Mouse (Mus musculus) splenic B cell, adult 2 months (primary cell): ENCODE results near the gene Hid1.

ENCODE experiments used
- DNase-seq: peaks from one replicate; pipeline ENCODE4 v3.0.0-alpha.2; 2011; ENCODE audit warnings: low read depth, low spot score
- H3K27me3 ChIP-seq: 2 replicates; pipeline ENCODE4 v1.6.1; 2012; ENCODE audit warnings: mild to moderate bottlenecking, low read length, moderate library complexity, mixed read lengths; ENCODE audit not compliant: control insufficient read depth, poor library complexity, insufficient read depth, severe bottlenecking
- H3K36me3 ChIP-seq: 2 replicates; pipeline ENCODE4 v1.6.1; 2012; ENCODE audit warnings: mild to moderate bottlenecking, low read length, moderate library complexity, mixed read lengths; ENCODE audit not compliant: control insufficient read depth, poor library complexity, insufficient read depth, severe bottlenecking

Hid1 gene

DNA sequence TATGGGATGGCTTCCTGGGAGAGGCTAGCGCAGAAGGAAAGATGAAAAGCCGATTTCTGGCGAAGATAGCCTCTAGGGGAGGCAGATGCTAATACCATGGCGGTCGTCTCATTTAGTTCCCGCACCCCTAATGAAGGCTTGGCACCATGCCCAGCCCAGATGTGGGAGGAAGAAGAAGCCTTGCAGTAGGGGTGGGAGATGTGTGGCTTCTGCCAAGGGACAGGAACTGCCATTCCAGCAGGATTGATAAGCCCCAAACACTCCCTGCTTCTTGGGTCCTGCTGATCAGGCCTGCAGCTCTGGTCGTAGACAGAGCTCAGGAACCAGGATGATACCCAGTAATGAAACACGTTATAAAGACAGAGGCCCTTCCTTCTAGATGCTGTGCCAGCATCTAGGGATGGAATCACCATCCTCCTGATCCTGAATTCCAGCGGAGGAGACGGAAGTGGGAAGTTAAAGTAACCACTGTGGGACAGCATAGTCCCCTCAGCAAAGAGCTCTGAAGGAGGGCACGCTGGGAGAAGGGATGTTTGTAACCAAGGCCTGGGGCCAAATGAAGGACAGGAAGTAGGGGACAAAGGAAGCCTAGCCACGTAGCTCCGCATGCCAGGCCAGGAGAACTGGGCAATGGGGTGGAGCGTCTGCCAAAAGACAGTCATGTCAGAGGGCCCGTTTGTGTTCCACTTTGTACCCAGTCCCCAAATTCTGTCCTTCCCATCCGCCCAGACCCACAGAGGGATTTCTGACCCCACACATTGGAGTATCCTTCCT is 16.3 kb upstream of the Hid1 start:
- no peak for DNase-seq

DNA sequence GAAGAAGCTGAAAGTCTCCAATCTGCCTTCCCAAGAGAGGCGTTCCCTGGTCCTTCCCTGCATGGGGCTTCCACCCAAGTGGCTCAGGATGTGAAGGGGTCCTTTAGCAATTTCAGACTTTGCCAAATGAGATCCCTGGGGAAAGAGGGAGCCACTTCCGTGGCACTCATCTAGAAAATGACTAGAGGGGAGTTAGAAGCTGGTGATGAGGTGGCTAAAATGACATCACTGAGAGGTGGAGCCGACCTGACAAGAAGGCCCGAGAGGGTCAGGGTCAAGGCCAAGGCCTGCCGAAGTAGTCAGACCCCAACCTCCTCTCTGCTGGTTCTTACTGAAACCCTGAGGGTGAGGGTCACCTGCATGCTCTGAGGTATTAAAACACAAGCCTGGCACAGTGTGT is 15.3 kb upstream of the Hid1 start:
- Histone ChIP-seq H3K27me3 (no peaks in the 10 kb centered on the region), H3K36me3 (no peaks in the 10 kb centered on the region)
- DNase-seq, result no peak

More for the DNA sequence above, 16.3 kb upstream of the Hid1 start:
- no peaks in the 10 kb centered on the region for H3K36me3 ChIP-seq
- H3K27me3 ChIP-seq, result no peaks in the 10 kb centered on the region

DNA sequence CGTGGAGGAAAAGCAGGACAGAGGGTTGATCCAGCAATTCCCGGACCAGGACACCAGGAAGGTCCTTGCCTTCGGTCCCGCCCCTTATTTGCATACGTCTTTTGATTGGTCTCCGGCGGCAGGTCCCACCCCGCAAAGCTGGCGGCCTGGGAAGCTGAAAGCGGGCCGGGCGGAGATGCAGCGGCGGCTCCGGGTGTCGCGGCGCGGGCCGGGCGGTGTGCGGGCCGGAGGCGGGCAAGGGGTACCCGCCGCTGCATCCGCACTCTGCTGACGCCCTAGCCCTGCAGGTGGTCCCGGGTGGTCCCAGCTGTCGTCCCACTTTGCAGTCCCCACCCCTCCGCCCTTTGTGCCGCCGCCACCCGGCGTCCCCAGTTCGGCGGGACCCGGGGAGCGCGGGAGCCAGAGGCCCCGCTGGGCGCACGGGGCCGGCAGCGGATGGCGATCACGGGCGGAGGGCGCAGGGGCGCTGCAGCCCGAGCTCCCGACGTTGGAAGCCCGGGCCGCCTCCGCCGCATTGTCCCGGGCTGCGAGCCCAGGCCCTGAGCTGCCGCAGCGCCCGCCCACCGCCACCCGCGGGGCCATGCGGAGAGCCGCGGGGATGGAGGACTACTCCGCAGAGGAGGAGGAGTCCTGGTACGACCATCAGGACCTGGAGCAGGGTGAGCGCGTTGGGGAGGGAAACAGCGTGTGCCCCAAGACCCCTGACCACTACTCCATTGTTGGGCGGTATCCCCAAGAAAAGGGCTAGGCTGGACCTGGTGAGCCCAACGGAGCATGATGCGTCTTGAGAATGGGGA is 14.4 kb upstream of the Hid1 start, which contains the start of gene Cdr2l:
TSS of gene Cdr2l (plus strand) at position 174 of the 797 bp plus-strand sequence.
- no peaks in the 10 kb centered on the region for H3K36me3 ChIP-seq
- no peak for DNase-seq
- no peaks in the 10 kb centered on the region for H3K27me3 ChIP-seq

DNA sequence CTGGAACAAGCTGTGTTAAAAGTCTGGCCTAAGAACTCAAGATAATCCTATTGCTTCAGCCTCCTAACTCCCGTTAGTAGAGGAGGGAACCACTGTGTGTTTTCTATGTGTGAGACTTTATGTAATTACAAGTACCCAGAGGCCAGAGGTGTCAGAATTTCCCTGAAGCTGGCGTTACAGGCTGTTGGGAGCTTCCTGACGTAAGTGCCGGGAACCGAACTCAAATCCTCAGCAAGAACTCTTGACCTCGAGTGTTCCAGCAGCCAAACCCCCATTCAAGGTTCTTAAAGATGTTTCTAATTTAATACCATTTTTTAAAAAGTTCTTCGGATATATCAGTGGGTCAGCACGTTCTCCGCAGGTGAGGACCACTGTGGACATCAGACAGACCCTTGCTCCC is 13.7 kb upstream of the Hid1 start:
- H3K36me3 ChIP-seq, result no peaks in the 10 kb centered on the region
- no peaks in the 10 kb centered on the region for H3K27me3 ChIP-seq
- no peak for DNase-seq

DNA sequence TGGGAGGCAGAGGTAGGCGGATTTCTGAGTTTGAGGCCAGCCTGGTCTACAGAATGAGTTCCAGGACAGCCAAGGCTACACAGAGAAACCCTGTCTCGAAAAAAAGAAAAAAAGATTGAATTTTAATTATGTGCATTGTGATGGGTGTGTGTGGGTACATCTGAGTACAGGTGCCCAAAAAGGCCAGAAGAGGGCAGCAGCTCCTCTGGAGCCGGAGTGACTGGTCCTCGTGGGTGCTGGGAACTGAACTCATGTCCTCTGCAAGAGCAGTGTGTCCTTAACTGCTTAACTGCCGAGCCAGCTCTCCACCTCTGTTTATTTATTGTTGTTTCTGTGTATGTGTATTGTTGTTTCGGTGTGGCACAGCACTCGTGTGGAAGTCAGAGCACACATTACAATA is 10.3 kb upstream of the Hid1 start:
- Histone ChIP-seq H3K27me3 (no peaks in the 10 kb centered on the region), H3K36me3 (no peaks in the 10 kb centered on the region)
- DNase-seq, result no peak

DNA sequence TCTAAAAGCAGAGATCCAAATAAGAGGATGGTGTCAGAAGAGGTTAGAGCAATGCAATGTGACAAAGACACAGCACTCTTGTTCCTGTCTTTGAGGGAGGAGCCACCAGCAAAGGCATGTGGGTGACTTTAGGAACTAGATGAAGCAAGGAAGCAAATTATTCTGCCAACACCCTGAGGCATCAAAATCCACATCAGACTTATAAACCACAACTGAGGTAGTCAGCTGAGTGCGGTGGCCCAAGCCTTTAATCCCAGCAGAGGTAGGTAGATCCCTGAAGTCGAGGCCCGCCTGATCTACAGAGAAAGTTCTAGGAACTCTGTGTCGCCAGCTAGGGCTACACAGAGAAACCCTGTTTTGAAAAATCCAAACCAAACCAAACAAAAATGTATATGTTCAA is 9.7 kb upstream of the Hid1 start:
- Histone ChIP-seq H3K27me3 (no peaks in the 10 kb centered on the region), H3K36me3 (no peaks in the 10 kb centered on the region)
- DNase-seq, result no peak

DNA sequence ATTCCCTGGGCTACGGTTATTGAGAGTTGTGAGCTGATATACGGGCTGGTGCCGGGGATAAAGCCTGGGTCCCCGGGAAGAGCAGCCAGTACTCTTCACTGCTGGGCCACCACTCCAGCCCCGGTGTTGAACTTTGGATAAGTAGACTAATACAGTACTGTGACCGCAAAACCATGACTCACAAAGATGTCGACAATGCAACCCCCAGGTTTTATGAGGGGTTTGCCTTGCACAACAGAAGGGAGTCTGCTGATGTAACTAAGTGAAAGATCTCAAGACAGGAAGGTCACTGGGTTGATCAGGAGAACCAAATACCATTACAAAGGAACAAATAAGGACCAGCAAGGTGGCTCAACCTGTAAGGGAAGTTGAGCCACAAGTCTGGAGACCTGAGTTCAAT is 9.2 kb upstream of the Hid1 start:
- Histone ChIP-seq H3K36me3 (no peaks in the 10 kb centered on the region), H3K27me3 (no peaks in the 10 kb centered on the region)
- DNase-seq, result no peak

DNA sequence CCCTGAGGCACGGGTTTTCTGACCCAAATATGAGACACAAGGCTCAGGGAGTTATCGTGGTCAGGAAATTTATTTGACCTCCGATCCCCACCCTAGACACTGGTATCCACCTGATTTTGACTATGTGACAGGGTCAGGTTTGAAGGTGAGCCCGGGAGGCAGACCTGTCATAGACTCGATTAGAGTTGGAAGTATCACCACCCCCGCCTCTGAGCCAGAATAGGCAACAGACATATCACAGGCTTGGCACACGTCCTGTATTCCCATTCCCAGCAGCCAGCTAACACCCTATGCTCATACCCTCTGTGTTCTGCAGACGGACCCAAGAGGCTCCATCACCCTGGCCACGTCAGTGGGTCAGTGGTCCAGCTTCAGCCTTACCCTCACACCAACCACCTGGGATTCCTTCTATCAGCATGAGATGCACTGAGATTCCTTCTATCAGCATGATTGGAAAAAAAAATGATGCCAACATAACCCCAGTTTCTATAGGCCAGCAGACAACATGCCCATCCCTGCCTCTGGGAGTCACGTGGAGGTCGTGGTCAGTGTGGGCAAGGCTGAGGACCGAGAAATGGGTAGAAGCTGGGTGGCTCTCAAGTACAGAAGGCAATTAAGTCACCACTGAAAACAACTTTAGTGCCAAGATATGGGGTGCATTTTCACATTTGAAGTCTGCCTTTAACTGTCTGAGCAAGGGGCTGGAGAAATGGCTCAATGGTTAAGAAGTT is 7.3 kb upstream of the Hid1 start:
- H3K36me3 ChIP-seq, result no peaks in the 10 kb centered on the region
- H3K27me3 ChIP-seq, result no peaks in the 10 kb centered on the region
- no peak for DNase-seq

DNA sequence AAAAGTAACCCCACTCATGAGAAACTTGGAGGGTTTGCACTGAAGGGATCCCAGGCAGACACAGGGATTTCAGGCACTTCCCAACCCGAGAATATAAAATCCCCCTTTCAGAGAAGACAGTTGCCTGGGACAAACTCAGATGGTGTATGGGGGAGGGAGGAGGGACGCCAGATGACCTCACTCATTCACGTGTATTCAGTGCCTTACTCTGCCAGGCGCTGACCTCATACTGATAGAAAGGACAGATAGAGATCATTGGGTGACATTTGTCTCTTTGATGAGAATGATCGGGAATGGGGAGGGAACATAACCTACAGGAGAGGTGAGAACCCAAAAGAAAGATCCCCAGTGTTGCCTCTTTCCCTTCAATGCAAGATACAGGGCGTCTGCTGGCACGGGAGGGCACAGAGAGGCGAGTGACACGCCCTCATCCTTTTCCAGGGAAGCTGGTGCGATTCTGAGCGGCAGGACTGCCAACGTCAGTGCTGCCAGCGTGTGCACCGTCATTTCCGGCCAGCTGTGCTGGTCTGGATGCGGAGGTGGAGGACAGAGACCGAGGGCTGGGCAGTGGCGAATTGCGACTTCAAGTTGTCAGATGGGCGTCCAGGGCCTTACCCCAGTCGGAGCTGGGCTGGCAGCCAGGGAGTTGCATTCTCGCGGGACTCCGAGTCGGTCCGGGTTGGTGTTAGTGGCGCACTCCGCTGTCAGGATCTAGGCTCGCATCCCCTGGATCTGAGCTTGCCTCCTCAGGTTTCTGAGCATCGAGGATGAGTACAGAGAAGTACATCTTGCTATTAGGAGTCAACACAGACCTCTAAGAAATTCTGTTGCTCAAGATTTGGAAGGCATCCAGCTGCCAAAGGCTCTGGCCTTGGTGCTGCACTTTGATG is 6.5 kb upstream of the Hid1 start:
- H3K27me3 ChIP-seq, result no peaks in the 10 kb centered on the region
- no peak for DNase-seq
- H3K36me3 ChIP-seq, result no peaks in the 10 kb centered on the region

DNA sequence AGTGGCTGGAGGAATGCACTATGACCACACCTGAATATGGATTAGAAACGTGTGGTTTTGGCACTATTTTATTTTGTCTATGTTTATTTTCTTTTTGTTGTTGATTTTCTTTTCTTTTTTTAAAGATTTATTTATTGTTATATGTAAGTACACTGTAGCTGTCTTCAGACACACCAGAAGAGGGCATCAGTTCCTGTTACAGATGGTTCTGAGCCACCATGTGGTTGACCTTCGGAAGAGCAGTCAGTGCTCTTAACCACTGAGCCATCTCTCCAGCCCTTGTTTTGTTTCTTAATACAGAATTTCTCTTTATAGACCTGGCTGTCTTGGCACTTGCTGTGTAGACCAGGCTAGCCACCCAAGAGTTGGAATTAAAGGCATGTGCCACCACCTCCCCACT is 5.2 kb upstream of the Hid1 start:
- no peaks in the 10 kb centered on the region for H3K27me3 ChIP-seq
- no peak for DNase-seq
- H3K36me3 ChIP-seq, result no peaks in the 10 kb centered on the region

DNA sequence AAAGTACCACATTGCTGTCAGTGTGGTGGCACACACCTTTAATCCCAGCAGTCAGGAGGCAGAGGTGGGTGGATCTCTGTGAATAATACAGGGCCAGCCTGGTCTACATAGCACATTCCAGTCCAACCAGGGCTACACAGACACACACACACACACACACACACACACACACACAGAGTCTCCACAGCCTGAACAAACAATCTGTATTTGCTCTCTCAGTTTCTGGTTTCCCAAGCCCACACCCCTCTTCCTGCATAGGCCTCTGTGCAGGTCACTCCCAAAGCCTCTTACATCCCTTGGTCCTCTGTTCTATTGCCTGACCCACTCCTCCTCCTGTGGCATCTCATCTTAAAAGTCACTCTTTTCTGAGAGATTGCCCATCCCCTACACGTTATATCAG is 4.5 kb upstream of the Hid1 start:
- DNase-seq, result no peak
- Histone ChIP-seq H3K36me3 (no peaks in the 10 kb centered on the region), H3K27me3 (no peaks in the 10 kb centered on the region; the same call in 1 of the 2 replicates)

DNA sequence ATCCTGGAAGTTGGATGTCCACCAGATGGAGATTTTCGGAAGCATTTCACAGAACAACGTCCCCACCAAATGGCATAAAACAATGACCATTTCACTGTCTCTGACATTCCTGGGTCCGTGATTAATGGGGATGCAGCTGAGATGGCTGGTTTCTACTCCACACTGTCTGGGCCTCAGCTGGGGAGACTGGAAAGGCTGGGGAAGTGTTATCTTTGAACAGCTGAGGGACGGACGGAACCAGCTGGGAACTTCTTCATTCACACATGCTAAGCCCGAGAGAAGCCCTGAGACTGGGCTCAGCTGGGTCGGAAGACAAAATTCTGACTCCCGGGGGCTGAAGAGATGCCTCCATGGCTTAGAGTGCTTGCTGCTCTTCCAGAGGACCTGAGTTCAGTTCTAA is 3.8 kb upstream of the Hid1 start:
- H3K36me3 ChIP-seq, result no peaks in the 10 kb centered on the region
- H3K27me3 ChIP-seq, result peaks cover 3% of the 10 kb centered on the region
- DNase-seq, result no peak

DNA sequence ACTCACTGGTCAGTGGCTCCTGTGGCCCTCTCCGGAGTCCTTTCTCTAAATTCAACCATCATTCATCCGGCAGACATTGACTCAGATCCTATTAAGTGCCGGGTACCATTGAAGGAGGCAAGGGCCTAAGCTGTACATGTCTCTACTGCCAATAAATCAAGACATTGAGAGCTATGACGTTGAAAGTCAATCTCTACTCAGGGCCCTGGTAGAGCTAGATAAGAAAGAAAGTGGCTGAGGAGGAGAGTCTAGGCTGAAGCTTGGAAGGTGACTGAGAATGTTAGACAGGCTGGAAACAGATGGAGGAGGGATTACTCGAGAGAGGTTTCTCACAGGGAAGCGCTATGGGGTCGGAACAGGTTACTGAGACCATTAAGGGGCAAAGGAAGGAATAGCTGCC is 2.8 kb upstream of the Hid1 start:
- peaks cover 4% of the 10 kb centered on the region for H3K27me3 ChIP-seq
- H3K36me3 ChIP-seq, result no peaks in the 10 kb centered on the region
- no peak for DNase-seq

DNA sequence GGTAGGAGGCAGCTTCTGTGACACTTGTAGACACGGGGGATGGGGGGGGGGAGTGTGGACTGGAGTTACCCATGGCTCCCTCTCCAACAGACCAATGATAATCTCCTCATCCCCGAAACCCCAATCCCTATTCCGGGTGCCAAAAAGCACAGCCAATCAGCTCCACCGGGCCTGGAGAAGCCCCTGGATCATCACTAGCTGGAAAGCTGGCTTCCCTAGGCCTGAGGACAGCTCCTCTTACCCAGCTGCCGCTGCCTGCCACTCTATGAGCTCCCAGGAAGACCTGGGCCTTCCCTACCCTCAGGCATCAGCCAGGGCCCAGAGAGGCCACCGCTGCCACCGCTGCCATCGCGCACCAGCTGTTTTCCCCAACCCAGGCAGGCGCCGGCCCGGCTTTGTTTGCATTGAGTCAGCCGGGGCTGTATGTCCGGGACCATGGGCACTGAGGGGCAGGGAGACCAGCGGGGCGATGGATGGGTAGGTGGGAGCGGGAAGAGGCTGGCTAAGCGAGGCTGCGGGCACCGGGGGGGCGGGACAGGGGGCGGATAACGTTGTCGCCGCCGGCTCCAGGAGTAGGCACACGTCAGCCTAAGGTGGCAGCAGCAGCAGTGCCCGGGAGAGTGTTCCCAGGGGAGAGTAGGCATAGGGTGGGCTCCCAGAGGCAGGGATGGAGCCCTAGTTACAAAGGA is 706 bp downstream of the Hid1 start:
- Histone ChIP-seq H3K27me3 (peaks cover 4% of the 10 kb centered on the region), H3K36me3 (no peaks in the 10 kb centered on the region)
- DNase-seq, result no peak
